Mouse (Mus musculus) macrophage (primary cell): Measurements from ENCODE around the gene Slc35e3. TPM values are rescaled to one million over a fixed set of nuclear protein-coding genes. Genes with fewer than 3 reads are reported as not detected.

ENCODE experiments used
- H3K27ac ChIP-seq: fragments of 350-480 bp; formaldehyde crosslinking; 2 replicates; pipeline ENCODE4 v1.9.0; 2021
- H3K36me3 ChIP-seq: fragments of 350-480 bp; formaldehyde crosslinking; 2 replicates; pipeline ENCODE4 v1.9.0; 2021; ENCODE audit errors: inconsistent target
- H3K4me3 ChIP-seq: fragments of 350-480 bp; formaldehyde crosslinking; 2 replicates; pipeline ENCODE4 v1.9.0; 2021; ENCODE audit errors: inconsistent target
- H3K79me2 ChIP-seq: fragments of 350-480 bp; formaldehyde crosslinking; 2 replicates; pipeline ENCODE4 v1.9.0; 2021; ENCODE audit errors: inconsistent target
- WGBS: methylation state at CpG from one replicate; pipeline ENCODE4 v1.1.7; 2026; ENCODE audit warnings: inconsistent platforms; ENCODE audit not compliant: missing documents; 5-methylcytosine and 5-hydroxymethylcytosine counted together
- polyA plus RNA-seq: library from polyadenylated mRNA; stranded (reverse); fragments of 250-400 nt; gene quantifications from 3 replicates; pipeline ENCODE4 v1.2.4, GENCODE M21; 2018; ENCODE audit warnings: inconsistent platforms

The Slc35e3 gene
- polyA plus RNA-seq, 1 experiment from 2014 or later = 6.8 TPM

- Histone ChIP-seq H3K27ac (no peak overlapping the region), H3K4me3 (no peak overlapping the region), H3K36me3 (peaks cover 28% of the 10 kb centered on the region), H3K79me2 (peaks cover 4% of the 10 kb centered on the region; the same call in 1 of the 2 replicates)
- 89% methylated on average over 13 of the region's 13 CpGs for WGBS
Measured at GRCm38 (mm10) chr10:117685849-117686591, 60.1 kb downstream of the Slc35e3 start.

- H3K27ac ChIP-seq = no peak overlapping the region
- H3K36me3 ChIP-seq = peaks cover 21% of the 10 kb centered on the region; the same call in 1 of the 2 replicates
- no peak overlapping the region for H3K4me3 ChIP-seq
- 72% methylated on average over 15 of the region's 15 CpGs for WGBS
- no peaks in the 10 kb centered on the region for H3K79me2 ChIP-seq
Measured at GRCm38 (mm10) chr10:117685171-117685848, 60.9 kb downstream of the Slc35e3 start.

GRCm38 (mm10) chr10:117684298-117685170, 61.6 kb downstream of the Slc35e3 start:
- WGBS = 54% methylated on average over 17 of the region's 19 CpGs
- Histone ChIP-seq H3K79me2 (no peaks in the 10 kb centered on the region), H3K4me3 (no peak overlapping the region), H3K36me3 (peaks cover 13% of the 10 kb centered on the region; the same call in 1 of the 2 replicates), H3K27ac (no peak overlapping the region)

- Histone ChIP-seq H3K27ac (no peak overlapping the region), H3K79me2 (no peaks in the 10 kb centered on the region), H3K36me3 (peaks cover 5% of the 10 kb centered on the region; the same call in 1 of the 2 replicates), H3K4me3 (no peak overlapping the region)
- 96% methylated on average over 7 of the region's 9 CpGs for WGBS
Measured at GRCm38 (mm10) chr10:117683734-117684037, 62.5 kb downstream of the Slc35e3 start.

Other genes starting within 250 kb of the Slc35e3 start
- gene Cpm, start 116.9 kb downstream of the Slc35e3 start, polyA plus RNA-seq = 0.06 to 0.07 TPM in 2 of 3 replicates, not detected in the other
- 68.8 to 97.8 TPM (median 84.1 TPM) in 3 replicates for gene Mdm2, start 35.6 kb downstream of the Slc35e3 start, polyA plus RNA-seq
- gene Nup107, start 46.3 kb upstream of the Slc35e3 start, polyA plus RNA-seq = 8.0 to 24.8 TPM (median 17.9 TPM) in 3 replicates
- 389 to 490 TPM (median 469 TPM) in 3 replicates for gene Rap1b, start 99.7 kb upstream of the Slc35e3 start, polyA plus RNA-seq